Mouse (Mus musculus) embryo, embryonic 9.5 days (tissue): ENCODE measurements around the gene Nr1h5.
A peak's percentile ranks its signal among the peaks of the same experiment; 100 is the strongest.

Source experiments
- DNase-seq: peaks from one replicate; pipeline ENCODE4 v3.0.0-alpha.2; 2017; ENCODE audit errors: extremely low spot score

The Nr1h5 gene

DNA sequence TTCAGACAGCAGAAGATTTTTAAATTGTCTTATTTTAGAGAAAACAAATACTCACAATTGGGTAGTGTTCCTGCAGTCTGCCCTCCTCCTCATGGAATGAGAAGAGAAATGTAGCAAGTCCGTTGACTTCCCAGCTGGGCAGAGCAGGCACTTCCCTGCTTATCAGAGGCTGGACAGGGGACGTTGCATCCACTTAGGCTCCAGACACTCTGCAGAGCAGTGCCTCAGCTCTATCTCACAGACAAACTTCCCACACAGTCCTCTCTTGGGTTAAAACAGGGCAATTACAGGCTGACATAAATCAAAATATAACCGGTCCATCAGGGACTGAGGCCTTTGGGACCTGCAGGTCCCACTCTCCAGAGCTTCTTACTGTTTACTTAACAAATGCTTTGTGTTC is at the start of gene Nr1h5:
Gene Nr1h5 (minus strand): TSS at position 101 of the 400 bp plus-strand sequence.
- DNase-seq = no peak

DNA sequence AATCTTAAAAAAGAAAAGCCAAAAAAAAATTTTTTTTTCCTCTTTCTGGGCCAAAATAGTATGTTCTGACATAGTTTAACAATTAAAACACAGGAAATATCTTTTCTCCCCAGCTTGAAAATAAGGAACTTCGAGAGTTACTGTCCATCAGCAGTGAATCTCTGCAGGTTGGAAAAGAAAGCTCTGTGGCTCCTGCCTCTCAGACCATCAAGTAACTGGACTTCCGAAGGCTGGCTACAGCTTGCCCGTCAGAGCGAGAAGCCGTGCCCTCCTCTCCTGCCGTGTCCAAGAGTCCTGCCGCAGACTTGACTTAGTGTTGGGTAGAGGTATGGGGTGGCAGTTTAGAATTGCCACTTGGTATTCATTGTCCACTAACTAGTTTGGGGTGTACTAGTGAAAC is 37.7 kb upstream of the Nr1h5 start:
- DNase-seq = no peak

DNA sequence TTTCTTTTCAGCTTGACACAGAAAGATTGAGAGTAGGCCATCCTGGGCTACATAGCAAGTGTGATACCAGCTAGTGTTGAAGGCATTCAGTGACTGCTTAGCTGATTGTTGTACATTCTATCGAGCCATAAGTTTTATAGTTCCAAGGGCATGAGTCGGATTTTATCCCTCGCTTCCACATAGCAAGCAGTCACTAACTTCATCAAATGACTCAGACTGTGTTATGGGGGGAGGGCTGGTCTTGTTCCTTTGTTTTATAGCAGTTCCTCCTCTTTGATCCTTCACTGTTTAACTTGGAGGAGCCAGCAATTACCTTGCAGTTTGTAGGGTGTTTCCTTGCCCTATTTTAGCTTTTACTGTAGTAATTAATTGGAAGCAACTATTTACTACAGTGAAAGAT is 33.7 kb upstream of the Nr1h5 start:
- DNase-seq = no peak

DNA sequence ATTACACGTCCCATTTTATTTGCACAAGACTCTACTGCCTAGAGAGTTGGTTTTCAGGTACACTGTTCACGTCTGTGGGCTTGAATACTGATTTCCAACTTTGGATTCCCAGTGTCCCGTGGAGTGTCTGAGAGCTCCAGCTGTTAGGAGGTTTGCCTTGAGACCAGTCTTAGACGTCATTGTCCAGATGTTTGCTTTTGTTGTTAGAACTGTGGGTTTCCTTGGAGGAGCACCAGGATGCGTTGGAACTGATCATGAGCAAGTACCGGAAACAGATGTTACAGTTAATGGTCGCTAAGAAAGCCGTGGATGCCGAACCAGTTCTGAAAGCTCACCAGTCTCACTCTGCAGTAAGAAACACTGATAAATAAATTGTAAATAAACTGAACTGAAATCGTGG is 33.1 kb upstream of the Nr1h5 start:
- no peak for DNase-seq

DNA sequence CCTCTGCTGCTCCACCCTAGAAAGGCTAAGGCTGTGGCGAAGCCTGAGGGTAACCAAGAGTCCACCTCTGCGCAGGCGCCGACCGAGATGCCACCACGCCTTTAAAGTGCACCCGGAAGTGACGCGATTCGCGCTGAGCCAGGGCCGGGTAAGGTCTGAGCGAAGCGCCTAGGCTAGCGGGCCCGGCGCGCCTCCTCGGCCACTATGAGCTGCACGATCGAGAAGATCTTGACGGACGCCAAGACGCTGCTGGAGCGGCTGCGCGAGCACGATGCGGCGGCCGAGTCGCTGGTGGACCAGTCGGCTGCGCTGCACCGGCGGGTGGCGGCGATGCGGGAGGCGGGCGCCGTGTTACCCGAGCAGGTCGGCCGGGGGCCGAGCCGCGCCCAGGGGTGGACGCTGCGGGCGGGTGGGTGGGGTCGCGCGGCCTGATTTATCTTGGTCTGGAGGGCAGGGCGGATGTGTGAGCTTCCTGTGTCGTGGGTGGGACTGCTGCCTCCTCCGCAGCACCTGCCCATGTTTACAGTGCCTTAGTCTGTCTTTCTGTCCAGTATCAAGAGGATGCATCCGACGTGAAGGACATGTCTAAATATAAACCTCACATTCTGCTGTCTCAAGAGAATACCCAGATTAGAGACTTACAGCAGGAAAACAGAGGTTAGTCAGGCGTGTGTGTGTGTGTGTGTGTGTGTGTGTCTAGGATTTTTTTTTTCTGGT is 31.8 kb upstream of the Nr1h5 start, which contains the start of gene Sike1:
Gene Sike1 (plus strand): TSS at position 104 of the 717 bp plus-strand sequence.
- peak; percentile 92 for DNase-seq

DNA sequence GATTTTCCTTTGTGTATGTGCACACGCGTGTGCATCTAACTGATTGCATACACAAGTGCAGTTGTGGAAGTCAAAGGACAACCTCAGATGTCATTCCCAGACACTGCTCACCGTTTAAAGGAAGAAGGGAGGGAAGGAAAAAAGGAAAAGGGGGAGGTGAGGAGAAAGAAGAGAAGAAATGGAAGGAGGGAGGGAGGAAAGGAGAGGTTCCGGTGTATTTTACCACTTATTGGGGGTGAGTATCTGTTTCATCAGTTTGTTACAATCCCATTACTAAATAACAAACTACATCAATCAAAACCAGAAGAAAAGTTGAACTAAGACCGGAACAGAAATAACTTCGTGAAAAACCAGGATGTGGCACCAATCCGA is 31.3 kb upstream of the Nr1h5 start:
- DNase-seq = no peak

DNA sequence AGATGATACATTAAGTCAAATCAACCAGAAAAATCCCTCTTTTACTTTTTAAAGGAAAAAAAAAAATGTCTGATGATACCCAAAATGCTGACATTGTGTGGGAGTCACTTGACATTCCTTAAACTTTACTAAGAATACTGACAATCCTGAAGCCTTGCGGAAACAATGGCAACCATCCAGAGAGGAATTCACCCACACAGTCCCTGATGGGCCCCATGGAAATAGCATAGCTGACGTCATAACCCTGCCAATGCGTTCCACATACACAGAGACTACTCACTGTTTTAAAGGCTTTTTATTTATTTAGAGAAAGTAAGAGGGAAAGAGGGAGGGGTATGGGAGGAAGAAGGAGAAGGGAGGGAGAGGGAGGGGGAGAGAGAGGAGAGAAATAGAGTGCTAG is 29.0 kb upstream of the Nr1h5 start:
- DNase-seq = no peak

DNA sequence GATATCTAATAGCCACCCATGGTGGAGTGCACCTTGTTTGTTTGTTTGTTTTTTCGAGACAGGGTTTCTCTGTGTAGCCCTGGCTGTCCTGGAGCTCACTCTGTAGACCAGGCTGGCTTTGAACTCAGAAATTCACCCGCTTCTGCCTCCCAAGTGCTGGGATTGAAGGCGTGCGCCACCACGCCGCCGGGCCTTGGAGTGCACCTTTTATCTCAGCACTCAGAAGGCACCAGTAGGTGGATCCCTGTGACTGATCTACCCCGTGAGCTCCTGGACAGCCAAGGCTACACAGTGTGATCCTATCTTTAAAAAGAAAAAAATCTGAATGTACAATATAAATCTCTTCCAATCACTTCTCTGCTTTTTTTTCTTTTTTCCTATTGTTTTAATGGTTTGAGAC is 27.1 kb upstream of the Nr1h5 start:
- DNase-seq = no peak

DNA sequence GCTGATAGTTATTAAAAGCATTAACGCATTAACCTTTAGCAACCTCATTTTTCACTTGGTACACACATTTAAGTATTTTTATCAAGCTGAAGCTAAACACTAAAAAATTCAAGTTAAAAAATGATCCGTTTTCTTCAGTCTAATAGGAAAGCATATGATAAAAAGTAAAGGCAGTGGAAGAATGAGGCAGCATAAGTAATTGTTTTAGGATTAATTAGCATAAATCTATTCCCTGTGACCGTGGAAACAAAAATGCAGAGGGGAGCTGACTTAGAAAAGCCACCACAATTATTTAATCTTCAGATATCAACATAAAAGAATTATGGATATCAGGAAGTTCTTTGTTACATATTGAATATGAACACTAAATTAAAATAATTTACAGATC is 16.4 kb upstream of the Nr1h5 start:
- DNase-seq = no peak

DNA sequence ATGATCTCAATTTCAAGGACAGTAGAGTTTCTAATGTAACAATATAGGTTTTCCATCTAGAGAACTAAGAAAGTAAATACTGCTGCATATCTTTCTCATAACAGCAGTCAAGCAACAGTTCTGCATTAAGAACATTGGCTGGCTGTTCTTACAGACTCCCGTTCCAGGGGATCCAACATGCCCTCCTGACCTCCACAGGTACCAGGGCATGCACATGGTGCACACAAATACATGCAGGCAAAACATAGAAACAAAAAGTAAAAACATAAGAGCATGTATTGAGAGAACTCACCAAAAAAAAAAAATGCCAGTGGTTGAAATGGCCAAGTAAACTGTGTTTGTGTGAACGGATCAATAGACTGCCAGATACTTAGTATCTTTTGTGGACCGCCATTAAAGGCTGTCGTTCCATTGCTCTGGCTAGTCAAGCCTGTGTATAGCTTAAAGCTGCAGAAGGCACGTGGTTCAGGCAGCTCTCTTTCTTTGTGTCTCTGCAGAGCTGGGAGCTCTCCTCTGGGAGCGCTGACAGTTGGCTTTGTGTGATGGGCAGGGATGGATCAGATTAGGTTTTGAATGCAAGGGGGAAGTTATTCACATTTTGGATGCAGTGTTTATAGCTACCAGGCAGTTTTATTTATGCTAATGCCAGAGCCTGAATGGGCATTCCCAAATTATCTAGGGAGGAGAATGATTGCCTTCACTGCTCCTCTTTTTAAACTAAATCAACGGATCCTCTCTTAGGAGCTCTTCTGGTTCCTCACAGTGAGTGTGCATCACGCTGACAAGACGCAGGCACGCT is 15.8 kb upstream of the Nr1h5 start:
- peak; percentile 57 for DNase-seq

DNA sequence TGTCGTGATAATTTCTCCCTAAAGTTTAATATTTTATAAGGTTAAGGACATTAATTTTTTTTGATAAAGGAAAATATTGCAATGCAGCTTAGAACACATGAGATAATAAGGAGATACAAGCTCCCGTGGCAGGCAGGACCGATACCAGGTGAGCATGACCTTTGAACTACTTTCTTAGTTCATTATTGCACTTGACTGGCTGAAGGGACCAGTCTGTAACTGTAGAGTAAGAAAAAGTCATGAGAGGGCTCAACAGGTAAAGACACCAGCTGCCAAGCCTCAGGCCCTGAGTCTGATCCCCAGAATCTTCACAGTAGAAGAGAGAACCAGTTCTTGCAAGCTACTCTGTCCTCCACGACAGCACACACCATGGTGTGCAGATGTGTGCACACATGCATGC is 13.0 kb upstream of the Nr1h5 start:
- DNase-seq = no peak

DNA sequence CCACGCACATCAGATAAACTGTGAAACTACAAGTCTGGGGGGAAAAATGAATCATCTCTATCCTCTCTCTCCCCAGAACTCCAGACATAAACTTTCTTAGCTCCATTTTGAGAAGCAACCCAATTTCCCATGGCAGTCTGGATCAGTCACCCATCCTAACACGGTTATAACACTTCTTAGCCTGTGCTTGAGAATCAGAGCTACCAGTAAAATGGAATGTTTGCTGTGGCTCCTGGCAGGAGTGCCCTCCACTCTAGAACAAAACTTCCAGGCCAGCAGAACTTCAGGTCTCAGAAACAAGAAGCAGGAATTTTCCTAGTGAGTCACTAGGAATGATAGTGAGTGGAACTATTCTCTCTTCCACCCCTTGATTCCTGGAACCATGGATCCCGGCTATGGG is 6.6 kb upstream of the Nr1h5 start:
- no peak for DNase-seq

DNA sequence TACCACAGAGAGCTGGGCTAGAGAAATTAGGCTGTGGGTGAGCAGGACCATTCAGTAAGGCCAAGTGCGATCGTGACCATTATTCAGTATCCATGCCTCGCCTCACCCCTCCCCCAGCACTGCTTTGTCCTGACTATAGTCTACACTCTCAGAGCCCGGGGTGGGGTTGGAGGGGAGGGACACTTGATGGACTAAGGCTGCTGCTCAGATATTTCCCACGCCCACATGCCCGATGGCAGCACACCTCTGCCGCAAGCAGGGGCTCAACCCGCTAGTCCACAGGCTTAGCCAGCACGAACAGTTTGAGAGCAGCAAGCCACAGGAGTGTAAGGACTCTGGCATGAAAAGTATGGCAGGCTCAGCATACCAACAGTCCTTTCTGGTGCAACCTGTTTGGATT is 6.1 kb upstream of the Nr1h5 start:
- no peak for DNase-seq

DNA sequence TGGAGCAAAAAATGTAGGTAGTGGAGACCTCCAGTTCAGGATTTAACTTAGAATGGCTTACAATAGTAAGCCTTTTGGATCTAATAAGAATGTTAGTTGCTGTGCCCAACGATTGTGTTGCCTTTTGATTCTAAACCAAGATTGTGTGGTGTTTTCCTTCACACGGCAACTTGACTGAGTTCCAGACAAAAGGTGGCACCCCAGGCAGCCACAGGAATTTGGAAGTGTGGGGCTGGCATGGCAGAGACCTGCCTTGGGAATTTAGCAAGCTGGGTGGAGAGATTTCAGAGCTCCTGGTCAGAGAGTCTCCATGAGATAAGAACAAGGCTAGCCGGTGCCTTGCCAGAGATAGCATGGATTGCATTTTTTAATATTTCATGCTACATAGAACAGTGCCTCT is 8.3 kb downstream of the Nr1h5 start:
- DNase-seq = no peak

DNA sequence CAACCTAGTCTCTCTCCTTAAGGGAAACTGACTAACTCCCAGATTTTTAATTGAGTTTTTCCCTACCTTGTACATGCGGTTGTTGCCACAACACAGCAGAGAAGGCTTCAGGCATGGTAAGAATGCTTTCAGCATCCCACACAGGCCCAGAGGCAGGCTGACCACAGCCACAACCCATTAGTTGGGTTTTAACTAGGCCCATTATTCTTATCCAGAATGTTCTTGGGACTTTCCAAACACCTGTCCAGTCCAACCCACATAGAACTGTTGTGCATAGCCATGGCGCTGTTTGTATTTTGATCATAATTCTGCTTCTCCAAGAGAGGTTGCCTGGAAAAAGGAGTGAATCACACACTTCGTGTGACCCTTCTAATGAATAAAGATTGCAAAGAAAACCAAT is 8.8 kb downstream of the Nr1h5 start:
- DNase-seq = no peak

DNA sequence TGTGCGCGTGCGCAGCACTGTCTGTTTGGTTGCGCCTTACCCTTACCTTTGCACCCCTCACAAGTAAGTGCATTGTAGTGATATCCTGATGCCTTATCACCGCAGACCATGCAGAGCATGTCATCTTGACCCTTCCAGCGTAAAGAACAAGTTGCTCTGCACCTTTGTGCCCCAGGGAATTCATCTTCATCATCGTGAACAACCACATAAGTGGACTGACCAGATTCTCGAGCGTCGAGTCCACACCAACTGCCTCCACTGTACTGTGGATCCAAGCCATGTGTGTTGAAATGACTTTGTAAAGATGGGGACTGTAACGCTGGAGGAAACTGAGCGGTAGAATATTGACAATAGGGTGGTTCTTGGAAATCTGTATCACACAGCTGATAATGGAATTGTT is 9.5 kb downstream of the Nr1h5 start:
- no peak for DNase-seq

DNA sequence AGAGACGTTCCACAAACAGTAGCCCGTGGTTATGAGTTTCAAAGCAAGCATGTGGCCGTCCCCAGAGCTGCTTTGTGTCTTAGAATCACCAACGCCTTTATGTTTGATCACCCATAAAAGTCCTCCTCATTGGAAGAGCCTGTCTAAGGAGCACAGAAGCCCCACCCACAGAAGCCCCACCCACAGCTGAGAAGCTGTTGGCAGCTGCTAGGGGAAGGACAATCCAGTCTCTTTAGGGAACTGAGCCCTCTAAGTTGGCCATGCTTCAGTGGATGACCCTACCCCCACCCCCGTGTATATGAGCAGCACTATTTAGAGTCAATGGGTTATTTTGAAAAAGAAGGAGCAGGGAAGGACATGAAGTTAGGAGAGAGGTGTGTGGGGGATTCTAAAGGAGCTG is 17.1 kb downstream of the Nr1h5 start:
- DNase-seq = no peak

DNA sequence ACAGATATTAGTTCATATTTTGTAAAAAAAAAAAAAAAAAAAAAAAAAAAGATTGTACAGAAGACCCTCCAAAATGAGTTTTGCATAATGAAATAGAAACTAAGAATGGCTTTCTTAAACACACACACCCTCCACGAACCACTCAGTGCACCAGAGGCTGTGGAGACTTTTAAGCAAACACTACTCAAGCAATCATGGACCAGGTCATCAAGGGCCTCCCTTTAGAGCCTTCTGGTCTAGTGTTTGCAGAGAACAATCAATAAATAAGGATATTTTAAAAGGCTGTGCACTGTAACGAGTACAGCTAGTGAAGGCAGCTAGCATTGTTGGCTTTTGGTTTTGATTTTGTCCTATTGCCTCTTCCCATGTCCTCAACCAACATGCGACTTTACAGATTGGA is 17.6 kb downstream of the Nr1h5 start:
- DNase-seq = no peak

DNA sequence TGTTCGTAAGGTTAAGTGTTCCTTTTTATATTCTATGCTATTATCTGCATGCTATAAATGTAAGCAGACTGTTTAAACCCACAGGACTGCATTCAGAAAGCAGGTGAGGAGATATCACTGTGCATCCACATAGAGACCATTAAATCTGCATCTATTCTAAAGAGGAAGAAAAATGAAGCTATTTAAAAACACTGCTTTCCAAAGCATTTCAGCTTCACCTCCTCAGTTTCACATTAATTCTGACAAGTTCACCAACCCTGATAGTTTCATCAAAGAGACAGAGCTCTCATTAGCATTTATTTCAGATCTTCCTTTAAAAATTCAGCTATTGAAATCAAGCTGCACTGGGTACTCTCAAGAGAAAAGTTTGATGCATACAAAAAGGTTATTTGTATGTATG is 25.8 kb downstream of the Nr1h5 start:
- DNase-seq = no peak

DNA sequence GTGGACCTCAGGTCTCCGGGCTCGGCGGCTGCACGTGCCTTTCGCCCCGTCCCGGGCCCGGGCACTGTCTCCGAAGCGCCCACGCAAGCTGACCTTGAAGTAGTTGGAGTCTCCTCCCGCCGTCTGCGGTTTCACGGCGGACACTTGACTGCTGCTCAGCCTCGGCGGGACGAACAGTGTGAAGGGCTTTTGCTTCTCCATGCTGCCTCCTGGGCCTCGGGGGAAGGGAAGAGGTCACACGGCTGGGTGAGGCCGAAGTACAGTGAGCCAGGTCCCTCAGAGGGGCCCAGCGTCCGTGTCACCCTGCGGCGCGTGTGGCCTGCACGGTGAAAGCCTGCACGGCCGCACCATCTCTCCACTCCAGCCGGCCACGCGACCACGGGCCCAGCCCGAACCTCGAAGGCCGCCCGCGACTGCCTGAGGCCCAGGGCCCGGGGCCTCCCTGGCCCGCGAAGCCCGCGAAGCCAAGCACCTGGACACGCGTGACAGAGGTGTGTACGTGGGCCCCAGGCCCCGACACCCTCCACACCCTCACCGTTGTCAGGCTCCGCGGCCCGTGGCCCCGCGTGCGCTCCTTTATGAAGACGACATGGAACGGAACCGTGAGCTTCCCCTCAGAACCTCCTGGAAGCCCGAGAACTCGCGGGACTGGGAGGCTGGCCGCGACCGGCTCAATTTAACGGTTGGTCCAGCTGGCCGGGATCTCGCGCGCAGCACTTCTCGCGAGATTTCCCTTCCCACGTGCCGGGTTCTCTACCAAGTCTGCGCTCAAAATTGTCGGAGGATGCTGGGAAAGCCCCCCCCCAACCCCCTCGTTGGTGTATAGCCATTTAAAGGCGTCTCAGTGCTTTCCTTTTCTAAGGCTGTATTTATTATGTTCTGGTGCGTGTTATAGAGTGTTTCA is 28.2 kb downstream of the Nr1h5 start, which contains the start of gene Sycp1:
Gene Sycp1 (minus strand): TSS at position 650 of the 904 bp plus-strand sequence.
- no peak for DNase-seq

DNA sequence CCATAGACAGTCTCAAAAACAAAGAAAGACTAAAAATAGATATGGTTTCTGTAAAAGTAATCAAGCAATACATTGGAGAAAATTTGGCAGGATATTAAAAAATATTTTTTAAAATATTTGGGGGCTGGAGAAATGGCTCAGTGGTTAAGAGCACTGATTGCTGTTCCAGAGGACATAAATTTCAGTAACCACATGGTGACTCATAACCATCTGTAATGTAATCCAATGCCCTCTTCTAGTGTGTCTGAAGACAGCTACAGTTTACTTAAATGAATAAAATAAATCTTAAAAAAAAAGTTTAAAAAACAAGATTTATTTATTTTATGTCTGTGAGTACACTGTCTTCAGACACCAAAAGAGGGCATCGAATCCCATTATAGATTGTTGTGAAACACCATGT is 64.8 kb downstream of the Nr1h5 start:
- DNase-seq = no peak
